Mouse (Mus musculus): Measurements from ENCODE around the gene Yju2.
A peak's percentile ranks its signal among the peaks of the same experiment; 100 is the strongest.
"Not testable (repeated sequence)": the region's sequence is repeated elsewhere in the genome, so short reads cannot be mapped to it uniquely, and the experiment has no call there.

Yju2 gene

DNA sequence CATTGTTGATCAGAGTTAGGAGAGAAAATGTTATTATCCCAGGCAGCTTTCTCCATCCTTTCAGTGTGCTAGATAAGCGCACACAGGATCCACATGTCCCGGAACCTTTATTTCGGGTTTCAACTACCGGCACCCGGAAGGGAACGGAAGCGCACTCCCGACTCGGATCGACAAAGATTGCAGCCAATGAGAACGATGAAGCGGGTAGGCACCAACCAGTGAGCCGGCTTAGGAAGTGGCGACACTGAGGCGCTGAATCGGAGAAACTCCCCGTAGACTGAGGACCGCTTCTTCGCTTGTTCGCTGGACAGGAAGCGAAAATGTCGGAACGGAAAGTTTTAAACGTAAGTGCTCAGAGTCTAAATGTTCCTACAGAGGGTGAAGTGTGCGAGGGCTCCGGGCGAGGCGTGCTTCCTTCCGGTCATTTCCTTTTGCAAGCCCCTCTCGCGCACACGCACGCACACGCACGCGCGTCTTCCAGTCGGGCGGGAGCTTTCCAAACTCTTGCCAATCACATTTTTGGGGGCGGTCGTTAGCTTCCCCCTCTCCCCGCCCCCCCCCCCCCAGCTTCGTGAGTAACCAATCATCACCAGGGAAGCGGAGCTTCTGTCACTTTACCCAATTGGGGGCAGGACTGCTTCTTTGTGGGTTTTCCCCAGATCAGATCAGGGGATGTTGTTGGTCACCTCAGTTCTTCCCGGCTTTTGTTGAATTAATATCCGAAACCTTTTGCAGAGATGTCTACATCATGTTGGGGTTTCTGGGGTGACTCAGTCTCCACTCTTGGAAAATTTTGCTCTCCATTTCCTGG lies at the start of gene Yju2:
TSS of gene Yju2 (plus strand) at position 182 of the 811 bp plus-strand sequence.
- DNase-seq (ENCODE audit: low spot score in 2 of 2), result peak; percentile 82 to 88

DNA sequence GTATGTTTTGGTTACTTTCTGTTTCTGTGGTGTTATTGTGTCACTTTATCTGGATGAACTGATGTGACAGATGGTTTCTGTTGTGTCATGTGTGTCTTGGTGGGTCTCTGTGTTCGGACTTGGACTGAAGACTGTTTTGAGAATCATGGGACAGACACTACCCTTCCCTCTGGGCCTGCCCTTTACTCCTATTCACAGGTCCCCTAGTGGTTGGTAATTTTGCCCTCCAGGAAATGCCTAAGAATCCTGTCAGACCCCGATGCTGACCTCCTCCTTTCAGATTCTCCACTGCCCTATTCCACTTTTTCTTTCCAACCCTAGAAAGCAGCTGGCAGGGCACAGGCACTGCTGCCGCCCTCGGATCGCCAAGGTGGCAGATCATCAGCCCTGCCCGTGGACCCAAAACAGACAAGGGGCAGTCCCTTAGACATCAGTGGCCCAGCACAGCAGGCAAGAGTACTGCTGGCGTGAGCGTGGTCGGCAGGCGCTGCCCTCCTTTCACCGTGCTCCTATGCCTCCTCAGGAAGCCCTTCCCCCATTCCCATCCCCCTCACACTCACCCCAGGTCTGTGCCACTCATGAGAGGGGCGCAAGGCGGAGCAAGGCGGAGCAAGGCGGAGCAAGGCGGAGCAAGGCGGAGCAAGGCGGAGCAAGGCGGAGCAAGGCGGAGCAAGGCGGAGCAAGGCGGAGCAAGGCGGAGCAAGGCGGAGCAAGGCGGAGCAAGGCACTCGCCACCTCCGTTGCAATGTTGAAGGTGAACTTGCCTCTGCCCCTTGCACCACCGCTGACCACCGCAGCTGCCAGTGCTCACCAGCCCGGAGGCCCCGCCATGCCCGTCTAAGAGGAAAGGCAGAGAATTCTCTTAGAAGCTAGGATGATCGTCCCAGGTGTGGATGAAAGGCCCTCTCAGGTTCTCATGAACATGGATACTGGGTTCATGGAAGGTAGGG lies 27.1 kb upstream of the Yju2 start:
- DNase-seq (ENCODE audit: low spot score in 2 of 2), result no peak

DNA sequence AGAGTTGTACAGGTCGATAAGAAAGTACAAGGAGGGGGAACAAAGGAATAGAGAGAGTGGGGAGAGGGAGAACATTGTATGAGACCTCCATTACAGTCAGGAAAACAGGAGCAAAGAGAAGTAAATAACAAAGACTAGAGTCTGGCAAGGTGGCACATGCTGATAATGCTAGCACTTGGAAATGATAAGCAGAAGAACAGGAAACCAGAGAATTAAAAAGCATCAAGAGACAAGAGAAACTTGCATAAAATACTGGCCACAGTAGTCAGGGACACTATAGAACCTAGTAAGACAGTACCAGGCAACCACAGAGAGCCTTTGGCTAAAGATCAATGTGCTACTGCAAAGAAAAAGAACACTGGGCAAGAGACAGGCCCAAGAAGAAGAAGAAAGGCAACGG lies 26.3 kb upstream of the Yju2 start:
- DNase-seq (ENCODE audit: low spot score in 2 of 2), result no peak

DNA sequence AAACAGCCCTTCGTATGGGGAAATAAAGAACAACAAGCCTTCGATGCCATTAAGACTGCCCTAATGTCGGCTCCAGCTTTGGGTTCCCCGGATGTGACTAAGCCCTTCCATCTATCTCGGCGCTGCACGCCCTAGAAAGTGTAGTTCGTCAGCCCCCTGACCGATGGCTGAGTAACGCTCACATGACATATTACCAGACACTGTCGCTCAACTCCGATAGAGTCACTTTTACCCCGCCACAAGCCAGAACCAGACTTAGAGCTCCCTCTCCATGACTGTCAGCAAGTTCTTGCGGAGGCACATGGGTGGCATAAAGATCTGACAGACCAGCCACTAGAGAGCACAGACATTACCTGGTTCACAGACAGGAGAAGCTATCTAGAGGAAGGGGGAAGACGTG lies 25.7 kb upstream of the Yju2 start:
- DNase-seq (ENCODE audit: low spot score in 2 of 2), result no peak

DNA sequence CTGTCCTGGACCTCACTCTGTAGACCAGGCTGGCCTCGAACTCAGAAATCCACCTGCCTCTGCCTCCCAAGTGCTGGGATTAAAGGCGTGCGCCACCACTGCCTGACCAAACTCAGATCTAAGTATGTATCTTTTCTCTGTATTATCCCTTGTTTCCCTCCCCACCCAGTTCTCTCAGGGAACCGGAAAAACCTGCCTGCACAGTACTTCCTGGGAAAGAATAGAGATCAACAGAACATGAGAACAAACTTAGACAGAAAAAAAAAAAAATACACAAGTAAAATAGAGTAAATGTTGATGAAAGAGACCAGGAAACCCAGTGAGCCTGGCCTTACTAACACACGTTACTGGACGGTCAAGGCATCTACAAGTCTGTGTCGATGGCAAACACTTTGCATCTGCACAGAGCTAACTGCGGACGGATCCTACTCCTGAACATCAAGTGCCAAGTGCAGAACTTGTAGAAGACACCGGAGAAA lies 14.5 kb upstream of the Yju2 start:
- DNase-seq (ENCODE audit: low spot score in 2 of 2), result not testable (repeated sequence)

DNA sequence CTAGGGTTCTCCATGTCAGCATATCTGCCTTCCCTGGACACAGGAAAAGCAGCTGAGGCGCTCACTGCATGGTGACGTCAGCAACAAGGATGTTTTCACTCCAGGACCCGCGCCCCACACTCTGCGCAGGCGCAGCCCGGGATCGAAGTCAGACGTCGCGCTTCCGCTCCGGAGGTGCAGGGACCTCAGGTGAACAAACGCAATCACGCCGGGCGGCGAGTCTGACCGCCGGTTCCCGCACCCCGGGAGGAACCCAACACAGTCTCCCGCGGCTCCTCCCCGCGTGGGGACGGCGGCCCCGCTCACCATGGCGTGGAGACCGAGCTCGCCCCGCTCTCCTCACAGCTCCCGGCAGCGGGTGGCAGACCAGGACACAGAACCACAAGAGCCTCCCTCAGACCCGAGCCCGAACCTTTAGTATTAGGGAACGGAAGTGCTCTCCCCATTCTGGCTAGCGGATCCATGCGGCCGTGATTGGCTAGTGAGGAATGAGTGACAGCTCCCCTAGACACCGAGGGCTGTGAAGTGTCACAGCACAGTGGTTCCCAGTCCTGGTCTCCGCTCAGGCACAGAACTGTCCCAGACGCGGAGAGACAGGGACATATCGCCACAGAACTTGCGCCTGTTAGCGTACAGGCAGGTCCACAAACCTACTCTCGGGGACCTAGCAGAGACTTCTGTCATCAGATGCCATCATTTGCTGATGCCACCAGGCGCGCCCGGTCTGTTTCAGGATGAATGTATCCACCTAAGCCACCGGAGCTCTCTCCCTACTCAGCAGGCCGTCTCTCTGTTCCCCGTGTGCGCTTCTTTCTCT lies 13.8 kb upstream of the Yju2 start:
- DNase-seq (ENCODE audit: low spot score in 2 of 2), result peak; percentile 68 to 75

DNA sequence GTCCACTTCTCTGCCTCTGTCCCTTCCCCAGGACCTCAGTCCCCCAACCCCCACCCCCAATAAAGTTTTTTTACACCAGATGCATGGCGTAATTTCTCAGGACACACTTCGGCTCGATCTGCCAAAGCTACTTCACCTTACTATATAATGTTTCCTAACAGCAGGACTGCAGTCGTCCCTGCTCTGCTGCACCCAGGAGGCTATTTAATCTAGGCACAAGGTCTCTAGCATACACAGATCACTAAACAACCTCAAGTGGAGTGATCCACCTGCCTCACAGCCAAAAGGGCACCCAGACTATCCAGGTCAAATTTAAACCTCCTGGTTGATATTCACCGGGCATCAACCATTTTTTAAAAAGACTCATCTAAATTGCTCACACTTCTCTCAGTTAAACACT lies 13.2 kb upstream of the Yju2 start:
- DNase-seq (ENCODE audit: low spot score in 2 of 2), result no peak

DNA sequence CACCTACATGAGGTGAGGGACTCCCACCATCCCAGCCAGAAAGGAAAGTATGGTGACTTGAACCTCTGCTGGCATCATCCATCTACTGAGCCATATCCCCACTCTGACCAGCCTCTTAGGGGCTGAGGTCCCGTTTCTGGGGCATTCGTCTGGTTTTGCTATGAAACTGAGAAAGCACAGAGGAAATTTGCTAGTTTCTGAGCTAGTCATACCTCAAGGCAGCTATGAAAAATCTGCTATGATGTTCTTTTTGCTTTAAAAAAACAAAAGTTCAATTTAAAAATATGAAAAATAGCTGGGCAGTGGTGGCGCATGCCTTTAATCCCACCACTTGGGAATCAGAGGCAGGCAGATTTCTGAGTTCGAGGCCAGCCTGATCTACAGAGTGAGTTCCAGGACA lies 10.3 kb upstream of the Yju2 start:
- no peak for DNase-seq (ENCODE audit: low spot score in 2 of 2)

DNA sequence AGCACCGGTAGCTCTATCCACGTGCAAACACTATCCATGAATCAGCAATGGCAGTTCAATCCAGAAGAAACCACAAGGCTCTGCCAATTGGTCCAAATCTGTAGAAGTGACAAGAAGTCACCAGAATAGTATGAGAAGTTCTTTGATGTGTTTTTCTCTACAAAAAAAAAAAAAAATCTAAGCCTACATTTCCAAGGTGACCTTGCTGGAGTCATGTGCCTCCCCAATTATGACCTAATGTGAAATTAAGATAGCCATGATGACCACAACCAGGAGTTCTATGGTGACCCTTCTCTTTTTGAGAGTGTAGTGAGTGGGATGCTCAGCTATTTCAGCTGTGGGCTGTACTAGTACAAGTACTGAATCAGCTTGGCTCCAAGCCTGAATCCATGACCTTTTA lies 9.5 kb upstream of the Yju2 start, which contains the start of gene Zfp119b:
TSS of gene Zfp119b (minus strand) at position 101 of the 400 bp plus-strand sequence.
- no peak for DNase-seq (ENCODE audit: low spot score in 2 of 2)

DNA sequence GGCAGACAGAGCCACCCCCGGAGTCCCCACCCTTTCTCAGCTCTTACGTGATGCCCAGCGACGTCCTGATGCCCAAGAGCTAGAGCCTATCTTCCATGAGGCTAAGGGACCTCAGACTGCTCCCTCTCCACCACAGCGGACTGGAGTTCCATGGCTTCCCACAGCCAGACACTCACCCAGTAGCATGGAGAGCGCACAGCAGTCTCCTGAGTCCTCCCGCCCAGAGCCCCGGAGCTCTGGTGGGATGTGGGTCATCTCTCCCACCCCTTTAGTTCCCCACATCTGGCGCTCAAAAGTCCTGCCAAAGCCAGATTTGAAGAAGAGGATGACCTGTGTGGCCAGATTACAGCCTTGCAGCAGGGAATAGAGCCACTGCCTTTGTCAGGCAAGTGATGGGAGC lies 8.3 kb upstream of the Yju2 start:
- DNase-seq (ENCODE audit: low spot score in 2 of 2), result no peak

DNA sequence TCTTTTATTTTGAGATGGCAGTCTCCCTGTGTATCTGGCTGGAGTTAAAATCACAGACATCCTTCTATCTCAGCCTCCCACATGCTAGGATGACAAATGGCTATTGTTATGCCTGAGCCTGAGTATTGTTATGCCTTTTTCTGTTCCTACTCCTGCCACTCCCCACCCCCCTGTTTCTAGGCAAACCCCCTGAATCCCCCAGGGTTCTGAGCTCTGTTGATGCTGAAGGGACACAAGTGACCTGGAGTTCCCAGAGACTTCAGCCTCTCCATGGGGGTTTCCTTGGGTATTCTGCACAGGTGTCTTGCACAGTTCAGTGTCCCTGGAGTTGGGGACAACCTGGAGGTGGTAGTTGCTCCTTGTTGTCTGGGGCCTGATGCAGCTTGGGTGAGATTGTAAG lies 6.9 kb upstream of the Yju2 start:
- no peak for DNase-seq (ENCODE audit: low spot score in 2 of 2)

DNA sequence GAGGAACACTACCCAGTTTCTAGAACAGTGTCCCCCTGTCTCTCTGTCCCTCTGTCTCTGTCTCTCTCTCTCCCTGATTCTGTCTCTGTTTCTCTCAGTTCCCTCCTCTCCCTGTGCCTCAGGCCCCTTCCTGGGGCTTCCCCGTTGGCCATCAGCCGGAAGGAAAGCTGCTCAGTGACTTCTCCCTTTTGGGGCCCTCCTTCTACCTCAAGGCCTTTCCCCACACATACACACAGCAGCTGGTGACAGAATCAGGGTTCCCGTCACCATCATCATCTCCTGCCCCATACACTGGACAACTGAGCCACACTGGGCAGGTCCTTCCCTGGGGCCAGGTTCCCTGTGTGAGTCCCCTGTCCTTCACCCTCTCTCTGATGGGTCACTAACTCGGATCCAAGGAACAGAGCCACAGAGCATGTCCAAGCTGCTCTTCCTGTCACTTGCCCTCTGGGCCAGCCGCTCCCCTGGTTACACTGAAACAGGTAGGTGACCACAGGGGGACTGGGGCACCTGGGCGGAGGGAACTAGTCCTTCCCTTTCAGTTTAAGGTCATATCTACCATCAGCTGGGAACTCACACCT lies 6.4 kb upstream of the Yju2 start, which contains the start of gene Ebi3:
TSS of gene Ebi3 (plus strand) at position 194 of the 581 bp plus-strand sequence.
- DNase-seq (ENCODE audit: low spot score in 2 of 2), result peak in 1 of 2 experiments; percentile 21

DNA sequence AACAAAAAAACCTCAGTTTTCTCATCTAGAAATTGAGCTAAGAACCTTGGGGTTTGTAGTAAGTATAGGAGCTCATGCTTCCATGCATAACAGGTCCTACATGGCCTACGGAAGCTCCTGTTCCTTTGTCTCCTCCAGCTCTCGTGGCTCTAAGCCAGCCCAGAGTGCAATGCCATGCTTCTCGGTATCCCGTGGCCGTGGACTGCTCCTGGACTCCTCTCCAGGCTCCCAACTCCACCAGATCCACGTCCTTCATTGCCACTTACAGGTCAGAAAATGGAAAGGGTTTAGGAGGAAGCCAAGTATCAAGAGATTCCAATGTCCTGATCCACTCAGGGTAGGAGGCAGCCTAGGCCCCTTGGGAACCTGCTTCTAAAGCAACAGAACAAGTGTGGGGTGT lies 5.1 kb upstream of the Yju2 start:
- no peak for DNase-seq (ENCODE audit: low spot score in 2 of 2)

DNA sequence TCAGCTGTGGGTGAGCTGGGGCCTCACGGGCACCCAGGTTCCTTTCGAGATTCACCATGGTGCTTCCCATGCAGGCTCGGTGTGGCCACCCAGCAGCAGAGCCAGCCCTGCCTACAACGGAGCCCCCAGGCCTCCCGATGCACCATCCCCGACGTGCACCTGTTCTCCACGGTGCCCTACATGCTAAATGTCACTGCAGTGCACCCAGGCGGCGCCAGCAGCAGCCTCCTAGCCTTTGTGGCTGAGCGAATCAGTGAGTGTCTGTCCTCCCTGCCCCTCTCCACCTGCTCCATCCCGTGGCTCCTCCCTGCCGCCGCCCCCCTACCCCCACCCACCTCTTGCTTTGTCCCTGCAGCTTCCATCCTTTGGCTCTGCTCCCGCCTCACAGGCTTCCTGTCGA lies 4.7 kb upstream of the Yju2 start:
- DNase-seq (ENCODE audit: low spot score in 2 of 2), result no peak

DNA sequence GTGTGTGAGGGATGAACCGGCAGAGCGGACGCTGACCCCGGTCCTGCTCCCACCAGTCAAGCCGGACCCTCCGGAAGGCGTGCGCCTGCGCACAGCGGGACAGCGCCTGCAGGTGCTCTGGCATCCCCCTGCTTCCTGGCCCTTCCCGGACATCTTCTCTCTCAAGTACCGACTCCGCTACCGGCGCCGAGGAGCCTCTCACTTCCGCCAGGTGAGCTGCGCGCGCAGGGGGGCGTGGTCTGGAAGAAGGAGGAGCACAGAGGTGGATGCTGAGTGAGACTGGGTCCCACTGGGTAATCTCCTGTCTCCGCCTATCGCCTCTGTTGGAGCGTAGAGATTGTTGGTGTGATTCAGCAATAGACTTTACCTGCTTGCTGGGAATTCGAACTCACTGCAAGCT lies 2.8 kb upstream of the Yju2 start:
- peak; percentile 44 to 56 for DNase-seq (ENCODE audit: low spot score in 2 of 2)

DNA sequence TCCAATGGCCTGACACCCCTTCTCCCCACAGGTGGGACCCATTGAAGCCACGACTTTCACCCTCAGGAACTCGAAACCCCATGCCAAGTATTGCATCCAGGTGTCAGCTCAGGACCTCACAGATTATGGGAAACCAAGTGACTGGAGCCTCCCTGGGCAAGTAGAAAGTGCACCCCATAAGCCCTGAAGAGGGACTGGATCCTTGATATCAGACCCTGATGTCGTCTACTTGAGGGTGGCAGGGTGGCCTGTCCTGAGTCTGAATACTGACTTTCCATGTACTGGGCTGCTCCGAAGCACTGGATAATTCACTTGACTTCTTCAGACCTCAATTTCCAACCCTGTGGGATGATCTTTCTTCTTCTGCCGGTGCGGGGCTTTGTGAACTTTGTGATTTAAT lies 2.3 kb upstream of the Yju2 start:
- no peak for DNase-seq (ENCODE audit: low spot score in 2 of 2)

DNA sequence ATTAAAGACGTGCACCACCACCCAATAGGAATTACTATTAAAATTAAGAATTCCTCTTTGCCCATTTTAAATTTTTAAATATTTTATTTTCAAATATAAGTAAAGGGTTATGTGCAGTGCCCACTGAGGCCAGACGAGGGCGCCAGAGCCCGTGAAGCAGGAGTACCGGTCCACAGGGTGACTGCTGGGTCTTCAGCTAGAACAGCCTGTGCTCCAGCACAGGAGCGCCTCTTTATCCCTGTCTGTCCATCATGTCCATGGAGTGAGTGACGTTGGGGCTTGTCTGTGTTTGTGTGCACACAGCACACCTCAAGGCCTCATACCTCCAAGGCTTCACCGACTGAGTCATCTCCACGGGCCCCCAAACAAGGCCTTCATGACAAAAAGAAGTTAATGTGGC lies 1.7 kb upstream of the Yju2 start:
- peak; percentile 47 to 75 for DNase-seq (ENCODE audit: low spot score in 2 of 2)

DNA sequence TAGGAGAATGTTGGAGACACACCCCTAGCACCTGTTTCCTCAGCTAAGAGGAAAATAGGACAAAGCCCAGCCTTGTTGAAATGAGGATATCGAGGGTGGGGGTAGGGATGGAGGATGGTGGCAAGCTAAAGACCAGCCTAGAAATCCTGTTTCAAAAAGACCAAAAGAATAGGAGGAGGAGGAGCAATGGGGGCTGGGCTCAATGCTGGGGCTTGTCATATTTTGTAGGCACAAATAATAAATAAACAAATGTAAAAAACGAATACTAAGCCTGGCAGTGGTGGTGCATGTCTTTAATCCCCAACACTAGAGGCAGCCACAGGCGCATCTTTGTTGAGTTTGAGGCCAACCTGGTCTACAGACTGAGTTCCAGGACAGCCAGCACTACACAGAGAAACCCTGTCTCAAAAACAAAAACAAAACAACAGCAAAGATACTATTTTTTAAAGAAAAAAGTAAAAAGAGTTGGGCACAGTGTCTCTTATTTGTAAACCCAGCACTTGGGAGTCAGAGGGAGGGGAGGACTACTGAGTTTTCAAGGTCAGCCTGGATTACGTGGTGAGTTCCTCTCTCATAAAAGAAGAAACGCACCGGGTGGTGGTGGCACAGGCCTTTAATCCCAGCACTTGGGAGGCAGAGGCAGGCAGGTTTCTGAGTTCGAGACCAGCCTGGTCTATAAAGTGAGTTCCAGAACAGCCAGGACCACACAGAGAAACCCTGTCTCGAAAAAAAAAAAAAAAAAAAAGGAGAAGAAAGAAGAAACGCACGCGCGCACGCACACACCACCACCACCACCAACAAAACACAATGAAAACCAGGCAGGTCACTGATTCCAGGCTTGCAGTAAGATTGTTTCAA lies 944 bp upstream of the Yju2 start:
- DNase-seq (ENCODE audit: low spot score in 2 of 2), result no peak

DNA sequence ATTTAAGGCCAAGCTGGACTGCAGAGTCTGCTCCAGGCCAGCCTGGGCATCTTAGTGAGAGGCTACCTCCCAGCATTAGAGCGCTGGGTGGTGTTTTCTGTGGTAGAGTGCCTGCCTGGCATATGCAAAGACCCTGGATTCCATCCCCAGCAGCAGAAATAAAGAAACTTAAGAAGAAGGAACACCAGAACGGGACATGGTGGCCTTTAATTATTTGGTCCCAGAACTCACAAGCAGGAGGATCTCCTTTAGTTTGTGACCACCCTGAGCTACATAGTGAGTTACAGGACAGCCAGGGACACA lies 364 bp upstream of the Yju2 start:
- no peak for DNase-seq (ENCODE audit: low spot score in 2 of 2)

DNA sequence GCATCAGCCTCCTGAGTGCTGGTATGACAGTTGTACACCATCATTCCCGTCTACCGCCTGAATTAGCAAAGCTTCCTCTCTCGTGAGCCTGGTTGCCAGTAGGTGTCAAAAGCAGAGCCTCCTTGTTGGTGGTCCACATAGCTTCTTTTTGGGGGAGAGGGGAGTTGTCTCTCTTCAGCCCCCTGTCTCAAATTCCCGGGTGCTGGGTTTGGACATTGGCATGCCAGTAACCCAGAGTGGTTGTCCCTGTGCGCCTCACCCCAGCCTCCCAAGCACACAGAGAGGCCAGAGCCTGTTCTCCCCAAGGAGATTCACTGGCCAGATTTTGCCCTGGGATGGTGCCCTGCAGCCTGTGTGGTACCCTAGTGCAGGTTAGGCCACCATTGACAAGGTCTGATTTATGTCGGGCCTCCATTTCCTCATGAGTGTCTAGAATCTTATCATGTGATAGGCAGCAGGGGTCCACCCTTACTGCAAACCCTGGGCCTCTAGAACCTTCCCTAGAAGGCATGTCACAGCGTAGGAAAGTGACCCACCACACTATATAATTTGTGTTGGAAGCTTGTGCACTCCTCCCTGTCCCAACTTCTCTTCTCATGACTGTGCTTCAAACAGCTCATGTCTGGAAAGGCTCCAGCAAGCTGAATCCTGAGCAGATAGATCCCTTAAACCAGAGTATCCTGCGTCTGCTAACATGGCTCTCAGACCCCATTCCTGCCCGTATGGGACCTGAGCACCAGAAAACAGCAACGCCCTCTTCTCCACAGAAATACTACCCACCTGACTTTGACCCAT lies 1.2 kb downstream of the Yju2 start:
- no peak for DNase-seq (ENCODE audit: low spot score in 2 of 2)

Data from spleen, postnatal 14 days (tissue).